Mouse (Mus musculus) lung, postnatal 25 days (tissue): ENCODE data around the gene Ubb.
A peak's percentile ranks its signal among the peaks of the same experiment; 100 is the strongest.
"Not testable (repeated sequence)": the region's sequence is repeated elsewhere in the genome, so short reads cannot be mapped to it uniquely, and the experiment has no call there.

Experiments
- DNase-seq: peaks from one replicate; pipeline ENCODE4 v3.0.0; 2022; ENCODE audit warnings: low spot score

Gene Ubb

GRCm38 (mm10) chr11:62550727-62551225 lies at the start of gene Ubb:
Gene Ubb (plus strand): TSS chr11:62551171.
- peak; percentile 100 for DNase-seq

- no peak for DNase-seq
These were observed 43.3 kb upstream of the Ubb start for GRCm38 (mm10) chr11:62507683-62508082.

- not testable (repeated sequence) for DNase-seq
These were observed 42.6 kb upstream of the Ubb start for GRCm38 (mm10) chr11:62508365-62508764.

GRCm38 (mm10) chr11:62508816-62509215 lies 42.2 kb upstream of the Ubb start:
- not testable (repeated sequence) for DNase-seq

GRCm38 (mm10) chr11:62509571-62509970 lies 41.4 kb upstream of the Ubb start:
- no peak for DNase-seq

- DNase-seq = no peak
These were observed 40.0 kb upstream of the Ubb start for GRCm38 (mm10) chr11:62510956-62511355.

- no peak for DNase-seq
These were observed 39.3 kb upstream of the Ubb start for GRCm38 (mm10) chr11:62511444-62512202.

GRCm38 (mm10) chr11:62512529-62513080 lies 38.4 kb upstream of the Ubb start:
- DNase-seq = no peak

GRCm38 (mm10) chr11:62513311-62513710 lies 37.7 kb upstream of the Ubb start:
- no peak for DNase-seq

GRCm38 (mm10) chr11:62518991-62519390 lies 32.0 kb upstream of the Ubb start:
- no peak for DNase-seq

- no peak for DNase-seq
These were observed 28.7 kb upstream of the Ubb start for GRCm38 (mm10) chr11:62522283-62522682.

- no peak for DNase-seq
These were observed 13.9 kb upstream of the Ubb start for GRCm38 (mm10) chr11:62537089-62537488.

GRCm38 (mm10) chr11:62537590-62537989 lies 13.4 kb upstream of the Ubb start:
- DNase-seq = no peak

GRCm38 (mm10) chr11:62538321-62539088 lies 12.5 kb upstream of the Ubb start:
- DNase-seq = peak; percentile 36

GRCm38 (mm10) chr11:62539089-62539890 lies 11.7 kb upstream of the Ubb start, which contains the start of gene Cenpv:
Gene Cenpv (minus strand): TSS chr11:62539261.
- peak; percentile 71 for DNase-seq

GRCm38 (mm10) chr11:62540167-62540566 lies 10.8 kb upstream of the Ubb start:
- no peak for DNase-seq

GRCm38 (mm10) chr11:62540969-62541368 lies 10.0 kb upstream of the Ubb start:
- no peak for DNase-seq

- no peak for DNase-seq
These were observed 9.4 kb upstream of the Ubb start for GRCm38 (mm10) chr11:62541581-62541980.

GRCm38 (mm10) chr11:62543991-62544390 lies 7.0 kb upstream of the Ubb start:
- DNase-seq = no peak

- DNase-seq = peak; percentile 79
These were observed 1.2 kb upstream of the Ubb start for GRCm38 (mm10) chr11:62549782-62550181.

- DNase-seq = peak; percentile 90
These were observed 715 bp upstream of the Ubb start for GRCm38 (mm10) chr11:62550227-62550685.
